Mouse (Mus musculus): ENCODE results near the gene Tbpl2.

GRCm38 (mm10) chr2:24050459-24050858 is 45.9 kb downstream of the Tbpl2 start:
- TF ChIP-seq CTCF (IDR thresholded peaks at IDR 0.05; ENCODE audit: control insufficient read depth, insufficient read depth, low read length) (no peak), POLR2A (IDR thresholded peaks at IDR 0.05; ENCODE audit: borderline replicate concordance, control insufficient read depth, low read depth, low read length) (no peak)
